Mouse (Mus musculus): ENCODE data around the gene Chuk. TPM values are rescaled to one million over a fixed set of nuclear protein-coding genes. Genes with fewer than 3 reads are reported as not detected.

The Chuk gene
- polyA plus RNA-seq, 1 experiment from 2014 or later: 40.1 TPM

Other genes starting within 250 kb of the Chuk start
- 16.2 and 16.4 TPM in 2 replicates for gene Dnmbp, start 167.3 kb downstream of the Chuk start, polyA plus RNA-seq (2016; fragmentation: Nextera tagmentation; extraction: Ambion mirVana)
- 0.16 and 0.86 TPM in 2 replicates for gene Cpn1, start 120.9 kb downstream of the Chuk start, polyA plus RNA-seq (2016; fragmentation: Nextera tagmentation; extraction: Ambion mirVana)
- gene Cyp2c23, start 78.3 kb downstream of the Chuk start, polyA plus RNA-seq (2016; fragmentation: Nextera tagmentation; extraction: Ambion mirVana): not detected in 2 replicates
- 18.5 and 24.3 TPM in 2 replicates for gene Erlin1, start 37.7 kb downstream of the Chuk start, polyA plus RNA-seq (2016; fragmentation: Nextera tagmentation; extraction: Ambion mirVana)
- gene Cwf19l1, start 28.4 kb upstream of the Chuk start, polyA plus RNA-seq (2016; fragmentation: Nextera tagmentation; extraction: Ambion mirVana): 34.5 and 39.8 TPM in 2 replicates
- gene Bloc1s2, start 39.0 kb upstream of the Chuk start, polyA plus RNA-seq (2016; fragmentation: Nextera tagmentation; extraction: Ambion mirVana): 110 and 118 TPM in 2 replicates
- 0.29 and 0.34 TPM in 2 replicates for gene Pkd2l1, start 85.0 kb upstream of the Chuk start, polyA plus RNA-seq (2016; fragmentation: Nextera tagmentation; extraction: Ambion mirVana)
- gene Scd3, start 95.8 kb upstream of the Chuk start, polyA plus RNA-seq (2016; fragmentation: Nextera tagmentation; extraction: Ambion mirVana): 0.52 and 1.1 TPM in 2 replicates
- gene Scd2, start 186.2 kb upstream of the Chuk start, polyA plus RNA-seq (2016; fragmentation: Nextera tagmentation; extraction: Ambion mirVana): 333 and 352 TPM in 2 replicates
- 0.09 TPM in 1 of 2 replicates, not detected in the other for gene Scd4, start 225.6 kb upstream of the Chuk start, polyA plus RNA-seq (2016; fragmentation: Nextera tagmentation; extraction: Ambion mirVana)

Measured in hindbrain, embryonic 10.5 days (tissue).